Mouse (Mus musculus) forebrain, postnatal 0 days (tissue): ENCODE results near the gene Bricd5. TPM values are rescaled to one million over a fixed set of nuclear protein-coding genes. Genes with fewer than 3 reads are reported as not detected.

Experiments used
- ATAC-seq: fragments of 200-750 bp; cut with Nextera tagmentation; 2 replicates; pipeline ENCODE4 v1.8.0; 2017; ENCODE audit warnings: mild to moderate bottlenecking, moderate library complexity
- DNase-seq: peaks from one replicate; pipeline ENCODE4 v3.0.0-alpha.2; 2015
- H3K27ac ChIP-seq: fragments of 300-500 bp; sonication (generic); 2 replicates; pipeline ENCODE4 v1.5.1; 2014; ENCODE audit warnings: low read depth, mild to moderate bottlenecking, antibody characterized with exemption, low read length, moderate library complexity, mixed read lengths
- H3K27me3 ChIP-seq: fragments of 300-500 bp; sonication (generic); 2 replicates; pipeline ENCODE4 v1.6.1; 2014; ENCODE audit warnings: mild to moderate bottlenecking, low read length, mixed read lengths; ENCODE audit not compliant: insufficient read depth
- H3K36me3 ChIP-seq: fragments of 300-500 bp; sonication (generic); 2 replicates; pipeline ENCODE4 v1.6.1; 2014; ENCODE audit warnings: mild to moderate bottlenecking, moderate library complexity; ENCODE audit not compliant: insufficient read depth
- H3K4me1 ChIP-seq: fragments of 300-500 bp; sonication (generic); 2 replicates; pipeline ENCODE4 v1.6.1; 2014; ENCODE audit warnings: antibody characterized with exemption; ENCODE audit not compliant: insufficient read depth
- H3K4me2 ChIP-seq: fragments of 300-500 bp; sonication (generic); 2 replicates; pipeline ENCODE4 v1.6.1; 2014; ENCODE audit warnings: low read depth, mild to moderate bottlenecking, moderate library complexity
- H3K4me3 ChIP-seq: fragments of 300-500 bp; sonication (generic); 2 replicates; pipeline ENCODE4 v1.5.1; 2014; ENCODE audit warnings: low read depth, low read length, mixed read lengths
- H3K9ac ChIP-seq: fragments of 300-500 bp; sonication (generic); 2 replicates; pipeline ENCODE4 v1.6.1; 2014; ENCODE audit warnings: mild to moderate bottlenecking
- H3K9me3 ChIP-seq: fragments of 300-500 bp; sonication (generic); 2 replicates; pipeline ENCODE4 v1.6.1; 2016; ENCODE audit warnings: low read length
- CTCF ChIP-seq: sonication (generic); IDR thresholded peaks from 2 replicates; pipeline ENCODE4 v1.5.1; 2016; ENCODE audit warnings: antibody characterized with exemption, control low read depth, low read depth
- WGBS: fragments of 180-500 bp; shearing (Covaris S2); extraction: QIAGEN DNeasy Blood & Tissue Kit; methylation state at CpG from one replicate; pipeline ENCODE4 v1.1.7; 2014; 5-methylcytosine and 5-hydroxymethylcytosine counted together
- polyA plus RNA-seq: library from polyadenylated mRNA; unstranded; fragments of >200 nt; fragmentation: Nextera tagmentation; extraction: Ambion mirVana; gene quantifications from 2 replicates; pipeline ENCODE4 v1.2.1, GENCODE M21; 2015
- total RNA-seq: library from RNA; depleted of rRNA; stranded (reverse); fragments of >200 nt; gene quantifications from 2 replicates; pipeline ENCODE4 v1.2.3, GENCODE M21; 2014

Gene Bricd5
- total and polyA plus RNA-seq, 2 experiments from 2014 or later, result 1.2 to 1.6 TPM

GRCm38 (mm10) chr17:24429201-24429983, 44.3 kb upstream of the Bricd5 start:
- 83% methylated on average over 14 of the region's 14 CpGs for WGBS
- H3K4me1 ChIP-seq, result no peaks in the 10 kb centered on the region
- H3K27me3 ChIP-seq, result no peaks in the 10 kb centered on the region
- ATAC-seq, result no peak
- H3K4me2 ChIP-seq, result no peak overlapping the region
- no peak overlapping the region for H3K27ac ChIP-seq
- no peak overlapping the region for H3K9ac ChIP-seq
- TF ChIP-seq CTCF, result no peak
- no peak for DNase-seq
- no peaks in the 10 kb centered on the region for H3K9me3 ChIP-seq
- H3K4me3 ChIP-seq, result no peak overlapping the region
- H3K36me3 ChIP-seq, result peaks cover 5% of the 10 kb centered on the region

GRCm38 (mm10) chr17:24437016-24437415, 36.7 kb upstream of the Bricd5 start:
- Histone ChIP-seq H3K27ac (no peak overlapping the region), H3K4me2 (no peak overlapping the region), H3K4me3 (no peak overlapping the region), H3K36me3 (peaks cover 27% of the 10 kb centered on the region), H3K9ac (no peak overlapping the region), H3K27me3 (no peaks in the 10 kb centered on the region), H3K9me3 (no peaks in the 10 kb centered on the region), H3K4me1 (no peaks in the 10 kb centered on the region)
- TF ChIP-seq CTCF, result peak; percentile 81
- peak; percentile 63 for DNase-seq
- 73% methylated on average over 5 of the region's 5 CpGs for WGBS
- ATAC-seq, result peak; percentile 69

GRCm38 (mm10) chr17:24440377-24440776, 33.3 kb upstream of the Bricd5 start:
- no peak overlapping the region for H3K4me3 ChIP-seq
- peaks cover 53% of the 10 kb centered on the region for H3K36me3 ChIP-seq
- no peak for ATAC-seq
- H3K27me3 ChIP-seq, result no peaks in the 10 kb centered on the region
- no peak overlapping the region for H3K4me2 ChIP-seq
- no peak overlapping the region for H3K9ac ChIP-seq
- H3K27ac ChIP-seq, result no peak overlapping the region
- no peaks in the 10 kb centered on the region for H3K9me3 ChIP-seq
- no peak for DNase-seq
- H3K4me1 ChIP-seq, result no peaks in the 10 kb centered on the region
- no peak for TF ChIP-seq CTCF
- WGBS, result 89% methylated on average over 8 of the region's 8 CpGs

- ATAC-seq, result 0 out of 2 replicates have a peak, but pooled peaks have one; percentile 30
- Histone ChIP-seq H3K4me1 (no peaks in the 10 kb centered on the region), H3K9me3 (no peaks in the 10 kb centered on the region), H3K27me3 (no peaks in the 10 kb centered on the region), H3K36me3 (peaks cover 61% of the 10 kb centered on the region), H3K4me3 (no peak overlapping the region), H3K4me2 (no peak overlapping the region), H3K27ac (no peak overlapping the region), H3K9ac (no peak overlapping the region)
- no peak for DNase-seq
- TF ChIP-seq CTCF, result peak; percentile 58
- WGBS, result 63% methylated on average over 2 of the region's 2 CpGs
Observed at GRCm38 (mm10) chr17:24441148-24441547, 32.5 kb upstream of the Bricd5 start.

- no peaks in the 10 kb centered on the region for H3K27me3 ChIP-seq
- H3K27ac ChIP-seq, result no peak overlapping the region
- no peaks in the 10 kb centered on the region for H3K9me3 ChIP-seq
- H3K4me3 ChIP-seq, result no peak overlapping the region
- ATAC-seq, result no peak
- DNase-seq, result no peak
- H3K4me2 ChIP-seq, result no peak overlapping the region
- peaks cover 69% of the 10 kb centered on the region for H3K36me3 ChIP-seq
- no peaks in the 10 kb centered on the region for H3K4me1 ChIP-seq
- no peak for TF ChIP-seq CTCF
- WGBS, result 93% methylated on average over 14 of the region's 14 CpGs
- no peak overlapping the region for H3K9ac ChIP-seq
Observed at GRCm38 (mm10) chr17:24442107-24442506, 31.6 kb upstream of the Bricd5 start.

- peaks cover 75% of the 10 kb centered on the region for H3K36me3 ChIP-seq
Observed at GRCm38 (mm10) chr17:24442632-24443155, 31.0 kb upstream of the Bricd5 start, which contains the start of gene Dnase1l2. Gene Dnase1l2, minus strand, starts transcription at chr17:24443105.

GRCm38 (mm10) chr17:24443409-24443808, 30.3 kb upstream of the Bricd5 start:
- Histone ChIP-seq H3K4me3 (no peak overlapping the region), H3K27ac (no peak overlapping the region), H3K4me1 (no peaks in the 10 kb centered on the region), H3K9me3 (no peaks in the 10 kb centered on the region), H3K4me2 (no peak overlapping the region), H3K27me3 (no peaks in the 10 kb centered on the region), H3K36me3 (peaks cover 82% of the 10 kb centered on the region), H3K9ac (no peak overlapping the region)
- TF ChIP-seq CTCF, result no peak
- WGBS, result 88% methylated on average over 4 of the region's 4 CpGs
- ATAC-seq, result no peak
- no peak for DNase-seq

More at GRCm38 (mm10) chr17:24442632-24443155, 31.0 kb upstream of the Bricd5 start, which contains the start of gene Dnase1l2:
- WGBS, result 72% methylated on average over 7 of the region's 7 CpGs
- H3K4me2 ChIP-seq, result no peak within 1 kb of the TSS
- H3K27me3 ChIP-seq, result no peaks in the 10 kb centered on the region
- DNase-seq, result no peak
- no peaks in the 10 kb centered on the region for H3K4me1 ChIP-seq
- no peak for ATAC-seq
- no peak for TF ChIP-seq CTCF
- no peak within 1 kb of the TSS for H3K4me3 ChIP-seq
- H3K27ac ChIP-seq, result no peak within 1 kb of the TSS
- no peak within 1 kb of the TSS for H3K9ac ChIP-seq
- no peaks in the 10 kb centered on the region for H3K9me3 ChIP-seq
